Mouse (Mus musculus) CH12.LX (cell line): Measurements from ENCODE around the gene Tmem132d. TPM values are rescaled to one million over a fixed set of nuclear protein-coding genes. Genes with fewer than 3 reads are reported as not detected.

ENCODE experiments used
- DNase-seq: peaks from one replicate; pipeline ENCODE4 v3.0.0-alpha.2; 2013; ENCODE audit errors: extremely low read depth
- H3K27ac ChIP-seq: 2 replicates; pipeline ENCODE4 v1.5.1; 2012; ENCODE audit warnings: low read depth, mild to moderate bottlenecking, control low read depth, moderate library complexity; ENCODE audit not compliant: insufficient read depth
- H3K27me3 ChIP-seq: replicated peaks from 2 replicates; pipeline ENCODE3; 2012; ENCODE audit warnings: inconsistent platforms
- H3K36me3 ChIP-seq, 2 experiments: replicated peaks in 1 of 2; 2 replicates each; pipeline versions ENCODE3 to v1.6.1; 2012; ENCODE audit warnings: inconsistent platforms in 1 of 2, low read length in 1 of 2, mild to moderate bottlenecking in 1 of 2, mixed read lengths in 1 of 2, moderate library complexity in 1 of 2; ENCODE audit not compliant: control insufficient read depth in 1 of 2, insufficient read depth in 1 of 2
- H3K4me1 ChIP-seq, 2 experiments: 2 replicates each; pipeline ENCODE4 v1.6.1; 2012; ENCODE audit warnings: inconsistent platforms in 1 of 2, moderate library complexity in 1 of 2; ENCODE audit not compliant: insufficient read depth in 2 of 2, control insufficient read depth in 1 of 2
- H3K4me2 ChIP-seq: 2 replicates; pipeline ENCODE4 v1.6.1; 2012; ENCODE audit warnings: low read depth, mild to moderate bottlenecking, control low read depth; ENCODE audit not compliant: poor library complexity, insufficient read depth, severe bottlenecking
- H3K4me3 ChIP-seq, 3 experiments: fragments of 150-350 bp in 1 of 3; sonication (generic) in 1 of 3; replicated peaks in 1 of 3; 2 replicates each; pipeline versions ENCODE3 to v1.5.1; 2011 to 2012; ENCODE audit warnings: low read depth in 2 of 3, low read length in 2 of 3, mild to moderate bottlenecking in 2 of 3, moderate library complexity in 2 of 3, control low read depth in 1 of 3, improper control_type of control experiment in 1 of 3, inconsistent platforms in 1 of 3, mixed read lengths in 1 of 3; ENCODE audit not compliant: poor library complexity in 1 of 3
- H3K79me2 ChIP-seq: replicated peaks from 2 replicates; pipeline ENCODE4 v1.6.1; 2012; ENCODE audit warnings: mild to moderate bottlenecking, moderate library complexity; ENCODE audit not compliant: control insufficient read depth, poor library complexity, insufficient read depth, severe bottlenecking; ENCODE audit errors: extremely low read depth
- H3K9ac ChIP-seq: 2 replicates; pipeline ENCODE4 v1.6.1; 2012; ENCODE audit warnings: low read depth, mild to moderate bottlenecking, control low read depth, moderate library complexity; ENCODE audit not compliant: insufficient read depth
- H3K9me3 ChIP-seq: replicated peaks from 2 replicates; pipeline ENCODE3; 2012; ENCODE audit warnings: low read length, inconsistent platforms, mixed read lengths
- CHD2 ChIP-seq: IDR thresholded peaks from 2 replicates; pipeline ENCODE4 v1.6.1; 2011; ENCODE audit warnings: low read length, improper control_type of control experiment
- E2F4 ChIP-seq: IDR thresholded peaks from 2 replicates; pipeline ENCODE4 v1.6.1; 2011; ENCODE audit warnings: low read depth, low read length, improper control_type of control experiment; ENCODE audit not compliant: insufficient replicate concordance
- ELF1 ChIP-seq: IDR thresholded peaks from 2 replicates; pipeline ENCODE4 v1.6.1; 2014; ENCODE audit warnings: low read depth, mild to moderate bottlenecking, inconsistent platforms, low read length, improper control_type of control experiment
- ETS1 ChIP-seq: conservative IDR thresholded peaks from 2 replicates; pipeline ENCODE4 v1.6.1; 2012; ENCODE audit warnings: low read depth, mild to moderate bottlenecking, inconsistent platforms, low read length, improper control_type of control experiment, moderate library complexity
- HCFC1 ChIP-seq: IDR thresholded peaks from 2 replicates; pipeline ENCODE4 v1.6.1; 2012; ENCODE audit warnings: low read depth, mild to moderate bottlenecking, inconsistent platforms, low read length, improper control_type of control experiment
- IRF4 ChIP-seq: IDR thresholded peaks from 2 replicates; pipeline ENCODE4 v1.6.1; 2014; ENCODE audit warnings: low read depth, mild to moderate bottlenecking, inconsistent platforms, low read length, improper control_type of control experiment
- JUN ChIP-seq: IDR thresholded peaks from 2 replicates; pipeline ENCODE4 v1.6.1; 2011; ENCODE audit warnings: low read depth, mild to moderate bottlenecking, low read length, improper control_type of control experiment, moderate library complexity; ENCODE audit not compliant: insufficient read depth
- JUND ChIP-seq: conservative IDR thresholded peaks from 2 replicates; pipeline ENCODE4 v1.6.1; 2011; ENCODE audit warnings: low read depth, low read length, improper control_type of control experiment
- MAFK ChIP-seq: IDR thresholded peaks from 2 replicates; pipeline ENCODE4 v1.6.1; 2011; ENCODE audit warnings: low read length, improper control_type of control experiment; ENCODE audit not compliant: insufficient replicate concordance
- MAX ChIP-seq: IDR thresholded peaks from 2 replicates; pipeline ENCODE4 v1.6.1; 2011; ENCODE audit warnings: low read length, improper control_type of control experiment
- MAZ ChIP-seq: IDR thresholded peaks from 2 replicates; pipeline ENCODE4 v1.6.1; 2012; ENCODE audit warnings: low read depth, mild to moderate bottlenecking, inconsistent platforms, low read length, improper control_type of control experiment, moderate library complexity
- MYC ChIP-seq: IDR thresholded peaks from 2 replicates; pipeline ENCODE4 v1.6.1; 2011; ENCODE audit warnings: low read depth, mild to moderate bottlenecking, improper control_type of control experiment, low read length
- NELFE ChIP-seq: IDR thresholded peaks from 2 replicates; pipeline ENCODE4 v1.6.1; 2011; ENCODE audit warnings: low read depth, low read length, improper control_type of control experiment
- SIN3A ChIP-seq: IDR thresholded peaks from 2 replicates; pipeline ENCODE4 v1.6.1; 2012; ENCODE audit warnings: low read length, improper control_type of control experiment, inconsistent platforms
- SMC3 ChIP-seq: IDR thresholded peaks from 2 replicates; pipeline ENCODE4 v1.6.1; 2011; ENCODE audit warnings: low read depth, low read length, improper control_type of control experiment
- USF1 ChIP-seq: IDR thresholded peaks from 2 replicates; pipeline ENCODE4 v1.6.1; 2014; ENCODE audit warnings: low read depth, mild to moderate bottlenecking, inconsistent platforms, low read length, improper control_type of control experiment
- USF2 ChIP-seq: conservative IDR thresholded peaks from 2 replicates; pipeline ENCODE4 v1.6.1; 2011; ENCODE audit warnings: low read depth, low read length, improper control_type of control experiment
- ZC3H11A ChIP-seq: IDR thresholded peaks from 2 replicates; pipeline ENCODE4 v1.6.1; 2012; ENCODE audit warnings: low read depth, mild to moderate bottlenecking, inconsistent platforms, low read length, improper control_type of control experiment
- ZKSCAN1 ChIP-seq: IDR thresholded peaks from 2 replicates; pipeline ENCODE4 v1.6.1; 2012; ENCODE audit warnings: low read depth, inconsistent platforms, low read length, improper control_type of control experiment, borderline replicate concordance
- ZMIZ1 ChIP-seq: IDR thresholded peaks from 2 replicates; pipeline ENCODE4 v1.6.1; 2012; ENCODE audit warnings: low read depth, mild to moderate bottlenecking, inconsistent platforms, low read length, improper control_type of control experiment
- ZNF384 ChIP-seq: IDR thresholded peaks from 2 replicates; pipeline ENCODE4 v1.6.1; 2012; ENCODE audit warnings: low read depth, low read length, improper control_type of control experiment, inconsistent platforms
- dilution Hi-C: fragments of 300-500 bp; cut with MboI; formaldehyde crosslinking; loops from 2 replicates; pipeline ENCODE4 v1.14.3; 2020; ENCODE audit warnings: low sequenced_read_pairs; ENCODE audit not compliant: extremely low pct_unique_long_range_greater_than_20kb, extremely low pct_ligation_motif_present
- in situ Hi-C: fragments of 300-500 bp; cut with MboI; formaldehyde crosslinking; loops from 3 replicates; pipeline ENCODE4 v1.14.3; 2019; ENCODE audit warnings: low sequenced_read_pairs, low pct_ligation_motif_present, low pct_unique_long_range_greater_than_20kb, mixed read lengths
- polyA plus RNA-seq: library from polyadenylated mRNA; unstranded; fragments of >175 nt; gene quantifications from 2 replicates; pipeline ENCODE4 v1.2.1, GENCODE M21; 2012; ENCODE audit warnings: low read depth; ENCODE audit not compliant: insufficient read length
- total RNA-seq, 2 experiments: library from RNA; depleted of rRNA; stranded (reverse); fragments of 300-350 nt in 1 of 2; fragments of >200 nt in 1 of 2; gene quantifications; 2 replicates each; pipeline ENCODE4 v1.2.3; 2012 to 2014

Gene Tmem132d
- total and polyA plus RNA-seq, 3 experiments: not detected

DNA sequence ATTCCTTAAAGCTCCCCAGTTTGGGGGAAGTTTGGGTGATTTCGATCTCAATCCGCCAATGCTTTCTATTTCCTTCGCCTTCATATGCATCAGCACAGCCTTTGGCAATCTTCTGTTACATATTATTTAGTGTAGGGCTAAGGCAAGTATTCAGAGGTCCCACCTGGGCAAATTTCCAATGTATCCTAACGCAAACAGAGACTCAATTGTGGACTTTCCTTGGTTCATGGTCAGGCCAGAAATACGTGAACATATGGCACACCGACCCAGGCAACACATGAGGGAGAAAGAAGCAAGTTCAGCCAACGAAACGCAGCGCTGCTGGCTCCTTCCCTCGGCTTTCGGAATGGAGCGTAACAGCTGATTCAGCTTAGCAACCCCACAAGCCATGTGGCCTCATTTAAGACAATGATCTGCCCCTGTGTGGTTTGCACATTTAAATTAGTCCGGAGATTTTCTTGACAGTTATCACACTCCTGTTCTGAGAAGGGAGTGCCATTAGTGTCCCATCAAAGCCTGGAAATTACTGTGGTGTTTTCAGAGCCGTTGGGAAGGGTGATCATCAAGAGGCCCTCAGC, 242.5 kb downstream of the Tmem132d start:
- TF ChIP-seq IRF4: no peak
- no peak for TF ChIP-seq SMC3
- TF ChIP-seq ELF1: no peak
- no peak for TF ChIP-seq MAFK
- no peak for TF ChIP-seq USF2
- no peak for TF ChIP-seq MAX
- no peak for TF ChIP-seq ZMIZ1
- TF ChIP-seq NELFE: no peak
- TF ChIP-seq ZKSCAN1: no peak
- Histone ChIP-seq H3K4me3 (no peak overlapping the region), H3K9ac (no peak overlapping the region), H3K79me2 (no peaks in the 10 kb centered on the region), H3K27me3 (no peaks in the 10 kb centered on the region), H3K27ac (no peak overlapping the region), H3K36me3 (no peaks in the 10 kb centered on the region), H3K4me2 (no peak overlapping the region), H3K4me1 (no peaks in the 10 kb centered on the region), H3K9me3 (peaks cover 80% of the 10 kb centered on the region)
- no peak for DNase-seq
- dilution Hi-C loops (no loop called here), in situ Hi-C loops (no loop called here)

- TF ChIP-seq ZNF384: no peak
- TF ChIP-seq MAFK: peak; percentile 82
- no peak overlapping the region for H3K27ac ChIP-seq
- H3K79me2 ChIP-seq: no peaks in the 10 kb centered on the region
- no peaks in the 10 kb centered on the region for H3K36me3 ChIP-seq
- H3K4me2 ChIP-seq: no peak overlapping the region
- no peak for DNase-seq
- no peak overlapping the region for H3K9ac ChIP-seq
- dilution Hi-C loops: no loop called here
- H3K27me3 ChIP-seq: no peaks in the 10 kb centered on the region
- H3K9me3 ChIP-seq: peaks cover 72% of the 10 kb centered on the region
- in situ Hi-C loops: no loop called here
- no peaks in the 10 kb centered on the region; a peak in 1 of 4 replicates for H3K4me1 ChIP-seq
- no peak overlapping the region for H3K4me3 ChIP-seq
These were observed 256.6 kb downstream of the Tmem132d start for GRCm38 (mm10) chr5:128176234-128176633.

DNA sequence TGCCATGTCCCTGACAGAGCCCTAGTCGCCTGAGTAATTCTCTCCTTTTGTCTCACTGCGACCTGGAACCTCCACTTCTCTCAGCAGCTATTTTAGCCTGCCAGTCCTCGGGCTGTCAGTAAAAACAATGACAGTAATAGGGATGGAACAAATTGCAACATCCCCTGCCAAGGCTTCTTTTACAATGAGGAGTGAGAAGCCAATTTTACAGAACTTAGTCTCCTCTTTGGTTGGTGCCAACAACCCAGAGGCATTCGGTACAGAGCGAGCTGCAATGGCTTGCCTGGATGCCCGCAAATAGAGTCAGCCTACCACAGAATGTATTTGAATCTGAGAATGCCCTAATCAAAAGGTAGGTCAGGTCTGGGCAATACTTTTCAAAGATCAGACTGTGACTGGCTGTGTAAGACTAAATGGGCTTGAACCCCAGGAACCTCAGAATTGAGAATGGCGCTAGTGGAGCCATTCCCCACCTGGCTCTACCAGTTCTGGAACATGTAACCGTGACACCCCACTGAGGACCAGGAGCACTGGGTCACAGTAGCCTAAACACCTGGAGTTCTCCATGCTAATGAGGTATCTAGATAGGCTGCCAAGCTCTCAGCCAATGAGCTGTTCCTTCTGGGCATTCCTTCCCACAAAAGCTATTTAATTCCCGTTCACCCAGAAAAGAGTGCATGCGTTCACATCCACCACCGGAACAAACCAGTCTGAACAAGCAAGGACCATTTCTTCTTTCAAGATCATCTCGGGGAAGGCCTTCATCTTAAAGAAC, 273.8 kb downstream of the Tmem132d start:
- Histone ChIP-seq H3K9me3 (peaks cover 70% of the 10 kb centered on the region), H3K4me1 (no peaks in the 10 kb centered on the region), H3K4me3 (no peak overlapping the region), H3K9ac (no peak overlapping the region), H3K27ac (no peak overlapping the region), H3K4me2 (no peak overlapping the region), H3K27me3 (no peaks in the 10 kb centered on the region), H3K79me2 (no peaks in the 10 kb centered on the region), H3K36me3 (no peaks in the 10 kb centered on the region)
- in situ Hi-C loops (no loop called here), dilution Hi-C loops (no loop called here)
- DNase-seq: no peak
- TF ChIP-seq SMC3 (no peak), E2F4 (no peak), ZC3H11A (no peak), MYC (no peak), USF1 (no peak), CHD2 (no peak), MAFK (no peak), ELF1 (no peak), MAZ (no peak), JUN (no peak), JUND (no peak), IRF4 (no peak), HCFC1 (no peak), SIN3A (no peak), ETS1 (no peak), USF2 (no peak)
